ENCODE assay signal across 19 mouse cellular contexts in the genomic region with DNA sequence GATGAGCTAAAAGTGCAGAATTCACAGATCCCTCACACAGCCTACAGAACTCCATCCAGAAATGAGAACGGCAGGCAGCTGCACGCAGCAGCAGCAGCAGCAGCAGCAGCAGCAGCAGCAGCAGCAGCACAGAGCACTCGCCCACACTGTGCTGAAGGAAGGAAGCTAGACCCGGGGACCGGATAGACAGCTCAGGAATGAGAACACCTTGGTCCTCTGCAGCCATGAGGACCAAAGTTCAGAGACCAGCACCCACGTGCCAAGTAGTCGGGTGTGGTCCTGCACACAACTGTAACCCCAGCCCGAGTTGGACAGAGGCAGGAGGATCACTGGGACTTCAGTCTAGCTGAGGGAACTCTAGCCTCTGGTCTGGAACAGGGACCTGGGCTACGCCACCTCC. TPM values are rescaled to one million over a fixed set of nuclear protein-coding genes. Genes with fewer than 3 reads are reported as not detected.
A peak's percentile ranks its signal among the peaks of the same experiment; 100 is the strongest.
DNase-seq lines count a peak whose midpoint lies in the region; ATAC-seq and TF ChIP-seq lines count a peak whose summit lies in the region.
"Had no signal": no experiment of that assay in that cellular context is flagged by ENCODE, and none has a peak within 500 bp of the region (broad histone marks: within the 10 kb centered on the region; RNA-seq: fewer than 3 reads in every experiment).

No protein-coding gene starts in this region.

- no peak for TF ChIP-seq POLR2A in limb, embryonic 14.5 days (IDR thresholded peaks at IDR 0.05; ENCODE audit: borderline replicate concordance, extremely low read depth, insufficient read depth, insufficient read length)

- no peak for ATAC-seq in forebrain, embryonic 16.5 days
- ATAC-seq in limb, embryonic 13.5 days (ENCODE audit: low FRiP score, low read depth): no peak
- ATAC-seq in intestine, embryonic 14.5 days (replicated peaks; ENCODE audit: low FRiP score, low TSS enrichment, low read depth): 0 out of 2 replicates have a peak, but pooled peaks have one; percentile 41
- ATAC-seq in limb, embryonic 14.5 days (ENCODE audit: low FRiP score, low read depth): no peak
- ATAC-seq: forebrain, embryonic 13.5 days; hindbrain, embryonic 16.5 days; inflammation-experienced regulatory T-cells, adult 6 months had no signal

- no peak overlapping the region for H3K9ac ChIP-seq in forebrain, embryonic 16.5 days (replicated peaks; ENCODE audit: low read depth, low read length)
- no peak overlapping the region for H3K9ac ChIP-seq in limb, embryonic 13.5 days
- no peak overlapping the region for H3K9ac ChIP-seq in intestine, embryonic 14.5 days (ENCODE audit: low read length)
- H3K9ac ChIP-seq in limb, embryonic 14.5 days (ENCODE audit: low read depth, low read length, severe bottlenecking): no peak overlapping the region
- H3K9ac ChIP-seq: embryonic facial prominence, embryonic 12.5 days; forebrain, embryonic 13.5 days; hindbrain, embryonic 12.5 days had no signal

- no peaks in the 10 kb centered on the region for H3K9me3 ChIP-seq in forebrain, embryonic 10.5 days
- no peaks in the 10 kb centered on the region for H3K9me3 ChIP-seq in forebrain, embryonic 16.5 days (ENCODE audit: control insufficient read depth, low read length)
- H3K9me3 ChIP-seq in limb, embryonic 13.5 days: no peaks in the 10 kb centered on the region
- H3K9me3 ChIP-seq in limb, embryonic 10.5 days (replicated peaks): no peaks in the 10 kb centered on the region
- H3K9me3 ChIP-seq in intestine, embryonic 14.5 days (ENCODE audit: control insufficient read depth, low read length): no peaks in the 10 kb centered on the region
- H3K9me3 ChIP-seq in limb, embryonic 14.5 days (ENCODE audit: control insufficient read depth, low read length): no peaks in the 10 kb centered on the region
- H3K9me3 ChIP-seq: embryonic facial prominence, embryonic 12.5 days; forebrain, embryonic 13.5 days; hindbrain, embryonic 12.5 days had no signal

- peak overlapping the region; percentile 2; the same call in 1 of the 2 replicates for H3K27ac ChIP-seq in forebrain, embryonic 10.5 days
- H3K27ac ChIP-seq in forebrain, embryonic 16.5 days (ENCODE audit: low read length): no peak overlapping the region
- H3K27ac ChIP-seq in limb, embryonic 13.5 days: peak overlapping the region; percentile 76; the same call in 1 of the 2 replicates
- H3K27ac ChIP-seq in limb, embryonic 10.5 days: no peak overlapping the region
- no peak overlapping the region for H3K27ac ChIP-seq in intestine, embryonic 14.5 days (ENCODE audit: low read depth)
- 0 out of 2 replicates have a peak overlapping the region, but pooled peaks have one; percentile 14 for H3K27ac ChIP-seq in limb, embryonic 14.5 days (replicated peaks; ENCODE audit: low read depth, low read length)
- H3K27ac ChIP-seq: embryonic facial prominence, embryonic 12.5 days; forebrain, embryonic 13.5 days; heart, adult 2 months; hindbrain, embryonic 12.5 days had no signal

- no peak for DNase-seq in forebrain, embryonic 10.5 days (ENCODE audit: extremely low spot score, low spot score)
- no peak for DNase-seq in limb, embryonic 10.5 days (ENCODE audit: low spot score)
- DNase-seq in intestine, embryonic 14.5 days (ENCODE audit: low spot score): no peak
- no peak for DNase-seq in limb, embryonic 14.5 days (ENCODE audit: low spot score)
- no peak for DNase-seq in spleen, postnatal 10 days (ENCODE audit: low spot score in 2 of 2)
- DNase-seq in right cerebral cortex, postnatal 36 days (ENCODE audit: low spot score in 2 of 2): no peak
- DNase-seq: adrenal gland, postnatal 14 days; cerebellum, adult 2 months; cerebellum, postnatal 10 days; heart, adult 2 months; heart, postnatal 10 days; heart, postnatal 4 days had no signal

- 89% methylated on average over 9 of the region's 9 CpGs for WGBS in forebrain, embryonic 10.5 days
- WGBS in forebrain, embryonic 16.5 days: 80% methylated on average over 9 of the region's 9 CpGs
- 83% methylated on average over 9 of the region's 9 CpGs for WGBS in limb, embryonic 13.5 days
- 88% methylated on average over 9 of the region's 9 CpGs for WGBS in limb, embryonic 10.5 days
- 79% methylated on average over 9 of the region's 9 CpGs for WGBS in intestine, embryonic 14.5 days
- 84% methylated on average over 9 of the region's 9 CpGs for WGBS in limb, embryonic 14.5 days

- H3K4me2 ChIP-seq in forebrain, embryonic 16.5 days (ENCODE audit: low read length): no peak overlapping the region
- H3K4me2 ChIP-seq in limb, embryonic 13.5 days (replicated peaks): no peak overlapping the region; the same call in 1 of the 2 replicates
- H3K4me2 ChIP-seq in intestine, embryonic 14.5 days (ENCODE audit: low read length): no peak overlapping the region
- no peak overlapping the region for H3K4me2 ChIP-seq in limb, embryonic 14.5 days (replicated peaks; ENCODE audit: low read depth, low read length, severe bottlenecking)
- H3K4me2 ChIP-seq: embryonic facial prominence, embryonic 12.5 days; forebrain, embryonic 13.5 days; hindbrain, embryonic 12.5 days had no signal

- peaks cover 89% of the 10 kb centered on the region for H3K36me3 ChIP-seq in forebrain, embryonic 10.5 days (replicated peaks)
- H3K36me3 ChIP-seq in forebrain, embryonic 16.5 days (ENCODE audit: control insufficient read depth, insufficient read depth): no peaks in the 10 kb centered on the region
- peaks cover 89% of the 10 kb centered on the region for H3K36me3 ChIP-seq in limb, embryonic 13.5 days
- H3K36me3 ChIP-seq in limb, embryonic 10.5 days: peaks cover 100% of the 10 kb centered on the region
- H3K36me3 ChIP-seq in intestine, embryonic 14.5 days (ENCODE audit: control insufficient read depth, insufficient read depth, low read length): peaks cover 74% of the 10 kb centered on the region
- H3K36me3 ChIP-seq in limb, embryonic 14.5 days (ENCODE audit: control insufficient read depth, insufficient read depth, low read length): peaks cover 52% of the 10 kb centered on the region

- H3K4me1 ChIP-seq in forebrain, embryonic 10.5 days: peaks cover 59% of the 10 kb centered on the region
- H3K4me1 ChIP-seq in forebrain, embryonic 16.5 days (replicated peaks; ENCODE audit: control insufficient read depth, insufficient read depth, low read length): peaks cover 7% of the 10 kb centered on the region; the same call in 1 of the 2 replicates
- H3K4me1 ChIP-seq in limb, embryonic 13.5 days: peaks cover 49% of the 10 kb centered on the region
- peaks cover 55% of the 10 kb centered on the region for H3K4me1 ChIP-seq in limb, embryonic 10.5 days
- no peaks in the 10 kb centered on the region; the same call in 1 of the 2 replicates for H3K4me1 ChIP-seq in intestine, embryonic 14.5 days (replicated peaks; ENCODE audit: control insufficient read depth, insufficient read depth, low read length)
- peaks cover 28% of the 10 kb centered on the region for H3K4me1 ChIP-seq in limb, embryonic 14.5 days (ENCODE audit: control insufficient read depth, insufficient read depth, low read length)

- no peaks in the 10 kb centered on the region for H3K27me3 ChIP-seq in forebrain, embryonic 10.5 days (ENCODE audit: poor library complexity, severe bottlenecking)
- H3K27me3 ChIP-seq in forebrain, embryonic 16.5 days (replicated peaks; ENCODE audit: control insufficient read depth, insufficient read depth, low read length): no peaks in the 10 kb centered on the region
- no peaks in the 10 kb centered on the region for H3K27me3 ChIP-seq in limb, embryonic 13.5 days
- H3K27me3 ChIP-seq in limb, embryonic 10.5 days (ENCODE audit: low read depth, poor library complexity, severe bottlenecking): no peaks in the 10 kb centered on the region
- no peaks in the 10 kb centered on the region for H3K27me3 ChIP-seq in intestine, embryonic 14.5 days (replicated peaks; ENCODE audit: control insufficient read depth, insufficient read depth, low read length)
- no peaks in the 10 kb centered on the region for H3K27me3 ChIP-seq in limb, embryonic 14.5 days (ENCODE audit: control insufficient read depth, insufficient read depth, low read length)
- H3K27me3 ChIP-seq: embryonic facial prominence, embryonic 12.5 days; forebrain, embryonic 13.5 days; hindbrain, embryonic 12.5 days had no signal

- no peak overlapping the region for H3K4me3 ChIP-seq in forebrain, embryonic 10.5 days
- H3K4me3 ChIP-seq in forebrain, embryonic 16.5 days (replicated peaks; ENCODE audit: low read length): no peak overlapping the region
- no peak overlapping the region for H3K4me3 ChIP-seq in limb, embryonic 13.5 days
- H3K4me3 ChIP-seq in limb, embryonic 10.5 days: no peak overlapping the region
- no peak overlapping the region for H3K4me3 ChIP-seq in intestine, embryonic 14.5 days (ENCODE audit: low read depth, low read length)
- H3K4me3 ChIP-seq in limb, embryonic 14.5 days (replicated peaks; ENCODE audit: low read length): no peak overlapping the region
- H3K4me3 ChIP-seq: embryonic facial prominence, embryonic 12.5 days; forebrain, embryonic 13.5 days; heart, adult 2 months; hindbrain, embryonic 12.5 days had no signal

RNA-seq across cellular contexts. Expression of a gene that starts 22.7 kb away (rescaled TPM):
- 3.6 and 3.7 TPM in 2 replicates for polyA plus RNA-seq in forebrain, embryonic 10.5 days (2016; fragmentation: Nextera tagmentation; extraction: Ambion mirVana)
- 1.5 and 1.6 TPM in 2 replicates for polyA plus RNA-seq in forebrain, embryonic 16.5 days (2015; fragmentation: Nextera tagmentation; extraction: Ambion mirVana)
- polyA plus RNA-seq in limb, embryonic 13.5 days (2015; fragmentation: Nextera tagmentation; extraction: Ambion mirVana): 10.8 and 11.0 TPM in 2 replicates
- 10.9 and 11.4 TPM in 2 replicates for polyA plus RNA-seq in limb, embryonic 10.5 days (2016; fragmentation: Nextera tagmentation; extraction: Ambion mirVana)
- 8.5 and 9.3 TPM in 2 replicates for polyA plus RNA-seq in intestine, embryonic 14.5 days (2014; fragmentation: Nextera tagmentation; extraction: Ambion mirVana)
- polyA plus RNA-seq in limb, embryonic 14.5 days (2012; rRNA removed): 23.5 and 43.1 TPM in 2 replicates
- 12.0 and 14.7 TPM in 2 replicates for polyA plus RNA-seq in limb, embryonic 14.5 days (2014; fragmentation: Nextera tagmentation; extraction: Ambion mirVana)
- polyA plus RNA-seq: inflammation-experienced regulatory T-cells, adult 6 months had no signal

Comparison
In these comparisons a context has a peak if more than half of its experiments do, and no peak if none do; other contexts are left out.
1. H3K27ac ChIP-seq: peak in forebrain, embryonic 10.5 days (single experiment), limb, embryonic 13.5 days (single experiment) and limb, embryonic 14.5 days (single experiment); none in forebrain, embryonic 16.5 days (single experiment), limb, embryonic 10.5 days (single experiment) and intestine, embryonic 14.5 days (single experiment).